Mouse (Mus musculus): Measurements from ENCODE around the gene Scpep1. TPM values are rescaled to one million over a fixed set of nuclear protein-coding genes. Genes with fewer than 3 reads are reported as not detected.

Scpep1 gene
- total and polyA plus RNA-seq, 2 experiments from 2014 or later = 26.0 to 33.3 TPM

GRCm38 (mm10) chr11:88977188-88977587, 21.9 kb upstream of the Scpep1 start:
- Histone ChIP-seq H3K27ac (no peak overlapping the region), H3K4me3 (ENCODE audit: low read length) (no peak overlapping the region)
- no peak for ATAC-seq

GRCm38 (mm10) chr11:88976320-88976719, 21.1 kb upstream of the Scpep1 start:
- Histone ChIP-seq H3K9ac (replicated peaks; ENCODE audit: low read length) (no peak overlapping the region), H3K27ac (no peak overlapping the region), H3K36me3 (ENCODE audit: insufficient read depth, low read length) (0 out of 2 replicates have a peak, but pooled peaks cover 4% of the 10 kb centered on the region), H3K4me2 (ENCODE audit: low read depth, low read length) (no peak overlapping the region), H3K9me3 (ENCODE audit: low read length) (no peaks in the 10 kb centered on the region), H3K4me3 (ENCODE audit: low read length) (no peak overlapping the region), H3K4me1 (ENCODE audit: insufficient read depth, low read length) (no peaks in the 10 kb centered on the region; the same call in 1 of the 2 replicates), H3K27me3 (ENCODE audit: insufficient read depth, low read length) (no peaks in the 10 kb centered on the region)
- peak; percentile 58 for TF ChIP-seq CTCF (IDR thresholded peaks at IDR 0.05; ENCODE audit: low read depth)
- 96% methylated on average over 2 of the region's 2 CpGs for WGBS
- DNase-seq (ENCODE audit: low spot score) (no peak), ATAC-seq (no peak)

More at GRCm38 (mm10) chr11:88977188-88977587, 21.9 kb upstream of the Scpep1 start:
- Histone ChIP-seq H3K36me3 (ENCODE audit: insufficient read depth, low read length) (0 out of 2 replicates have a peak, but pooled peaks cover 4% of the 10 kb centered on the region), H3K4me1 (ENCODE audit: insufficient read depth, low read length) (no peaks in the 10 kb centered on the region; the same call in 1 of the 2 replicates), H3K27me3 (ENCODE audit: insufficient read depth, low read length) (no peaks in the 10 kb centered on the region), H3K9ac (replicated peaks; ENCODE audit: low read length) (no peak overlapping the region), H3K4me2 (ENCODE audit: low read depth, low read length) (no peak overlapping the region), H3K9me3 (ENCODE audit: low read length) (no peaks in the 10 kb centered on the region)
- WGBS = 98% methylated on average over 5 of the region's 5 CpGs
- no peak for TF ChIP-seq CTCF (IDR thresholded peaks at IDR 0.05; ENCODE audit: low read depth)
- no peak for DNase-seq (ENCODE audit: low spot score)

- peak overlapping the region; percentile 87 for H3K27ac ChIP-seq
- DNase-seq (ENCODE audit: low spot score) (peak; percentile 98), ATAC-seq (peak; percentile 90)
- WGBS = 1% methylated on average over 61 of the region's 62 CpGs
- H3K9ac ChIP-seq (replicated peaks; ENCODE audit: low read length) = peak overlapping the region; percentile 75
- no peaks in the 10 kb centered on the region for H3K27me3 ChIP-seq (ENCODE audit: insufficient read depth, low read length)
- H3K4me3 ChIP-seq (ENCODE audit: low read length) = peak overlapping the region; percentile 74
- no peaks in the 10 kb centered on the region for H3K36me3 ChIP-seq (ENCODE audit: insufficient read depth, low read length)
- H3K4me2 ChIP-seq (ENCODE audit: low read depth, low read length) = peak overlapping the region; percentile 74
- peak; percentile 88 for TF ChIP-seq CTCF (IDR thresholded peaks at IDR 0.05; ENCODE audit: low read depth)
- no peaks in the 10 kb centered on the region; the same call in 1 of the 2 replicates for H3K4me1 ChIP-seq (ENCODE audit: insufficient read depth, low read length)
- no peaks in the 10 kb centered on the region for H3K9me3 ChIP-seq (ENCODE audit: low read length)
Measured at GRCm38 (mm10) chr11:88973776-88974701, 18.8 kb upstream of the Scpep1 start.

GRCm38 (mm10) chr11:88970202-88970732, 15.0 kb upstream of the Scpep1 start, which contains the start of gene Coil:
Gene Coil (plus strand): TSS chr11:88970252.
- ATAC-seq (no peak), DNase-seq (ENCODE audit: low spot score) (peak; percentile 17)
- Histone ChIP-seq H3K4me3 (ENCODE audit: low read length) (no peak within 1 kb of the TSS), H3K27me3 (ENCODE audit: insufficient read depth, low read length) (no peaks in the 10 kb centered on the region), H3K4me1 (ENCODE audit: insufficient read depth, low read length) (no peaks in the 10 kb centered on the region; the same call in 1 of the 2 replicates), H3K9ac (replicated peaks; ENCODE audit: low read length) (no peak within 1 kb of the TSS), H3K36me3 (ENCODE audit: insufficient read depth, low read length) (no peaks in the 10 kb centered on the region), H3K27ac (no peak within 1 kb of the TSS), H3K4me2 (ENCODE audit: low read depth, low read length) (no peak within 1 kb of the TSS), H3K9me3 (ENCODE audit: low read length) (no peaks in the 10 kb centered on the region)
- WGBS = 35% methylated on average over 2 of the region's 2 CpGs
- no peak for TF ChIP-seq CTCF (IDR thresholded peaks at IDR 0.05; ENCODE audit: low read depth)

GRCm38 (mm10) chr11:88966881-88967361, 11.7 kb upstream of the Scpep1 start, which contains the start of gene Elobl:
Gene Elobl (minus strand): TSS chr11:88966931.
- no peaks in the 10 kb centered on the region for H3K4me1 ChIP-seq (ENCODE audit: insufficient read depth, low read length)
- no peak for TF ChIP-seq CTCF (IDR thresholded peaks at IDR 0.05; ENCODE audit: low read depth)
- no peak for ATAC-seq
- H3K4me2 ChIP-seq (ENCODE audit: low read depth, low read length) = no peak within 1 kb of the TSS
- no peaks in the 10 kb centered on the region for H3K27me3 ChIP-seq (ENCODE audit: insufficient read depth, low read length)
- H3K27ac ChIP-seq = no peak within 1 kb of the TSS
- 90% methylated on average over 2 of the region's 3 CpGs for WGBS
- DNase-seq (ENCODE audit: low spot score) = no peak
- H3K36me3 ChIP-seq (ENCODE audit: insufficient read depth, low read length) = no peaks in the 10 kb centered on the region
- H3K9ac ChIP-seq (replicated peaks; ENCODE audit: low read length) = no peak within 1 kb of the TSS
- H3K9me3 ChIP-seq (ENCODE audit: low read length) = no peaks in the 10 kb centered on the region
- no peak within 1 kb of the TSS for H3K4me3 ChIP-seq (ENCODE audit: low read length)

GRCm38 (mm10) chr11:88958851-88959250, 3.6 kb upstream of the Scpep1 start:
- Histone ChIP-seq H3K9ac (replicated peaks; ENCODE audit: low read length) (no peak overlapping the region), H3K4me3 (ENCODE audit: low read length) (no peak overlapping the region), H3K27ac (no peak overlapping the region), H3K36me3 (ENCODE audit: insufficient read depth, low read length) (no peaks in the 10 kb centered on the region), H3K9me3 (ENCODE audit: low read length) (no peaks in the 10 kb centered on the region), H3K4me2 (ENCODE audit: low read depth, low read length) (no peak overlapping the region), H3K4me1 (ENCODE audit: insufficient read depth, low read length) (0 out of 2 replicates have a peak, but pooled peaks cover 4% of the 10 kb centered on the region), H3K27me3 (ENCODE audit: insufficient read depth, low read length) (no peaks in the 10 kb centered on the region)
- WGBS = 71% methylated on average over 3 of the region's 3 CpGs
- TF ChIP-seq CTCF (IDR thresholded peaks at IDR 0.05; ENCODE audit: low read depth) = no peak
- ATAC-seq = no peak
- no peak for DNase-seq (ENCODE audit: low spot score)

Data from hindbrain, postnatal 0 days (tissue).